Mouse (Mus musculus) heart, adult 2 months (tissue): ENCODE measurements at regions not wholly inside any gene's neighbourhood (a gene's known extent, or its start where the extent isn't known, plus 50 kb on each side); places are given as distances from the start of the nearest gene placed in this dataset.

Source experiments
- DNase-seq, 2 experiments: peaks; one replicate each; pipeline ENCODE4 v3.0.0; 2021
- H3K27ac ChIP-seq: fragments of 200-600 bp; 2 replicates; pipeline ENCODE4 v1.8.1; 2022
- H3K27me3 ChIP-seq: fragments of 200-500 bp; 2 replicates; pipeline ENCODE4 v1.6.1; 2012; ENCODE audit warnings: mild to moderate bottlenecking, low read length, inconsistent platforms, mixed read lengths; ENCODE audit not compliant: control insufficient read depth, insufficient read depth
- H3K36me3 ChIP-seq: fragments of 200-500 bp; 2 replicates; pipeline ENCODE4 v1.6.1; 2012; ENCODE audit warnings: low read length, inconsistent platforms; ENCODE audit not compliant: control insufficient read depth, insufficient read depth
- H3K4me1 ChIP-seq: fragments of 200-500 bp; 2 replicates; pipeline ENCODE4 v1.6.1; 2011; ENCODE audit warnings: low read length; ENCODE audit not compliant: control insufficient read depth, insufficient read depth
- H3K4me3 ChIP-seq: fragments of 200-600 bp; 2 replicates; pipeline ENCODE4 v1.8.1; 2022
- H3K79me2 ChIP-seq: fragments of 200-500 bp; replicated peaks from 2 replicates; pipeline ENCODE4 v1.6.1; 2012; ENCODE audit warnings: mild to moderate bottlenecking, inconsistent platforms, low read length, moderate library complexity, mixed read lengths; ENCODE audit not compliant: control insufficient read depth, insufficient read depth
- H3K9ac ChIP-seq: fragments of 200-500 bp; 2 replicates; pipeline ENCODE4 v1.6.1; 2012; ENCODE audit warnings: low read depth, mild to moderate bottlenecking, control low read depth, inconsistent platforms, low read length, mixed read lengths
- CTCF ChIP-seq: fragments of 200-600 bp; IDR thresholded peaks from 2 replicates; pipeline ENCODE4 v1.8.1; 2022; ENCODE audit warnings: antibody characterized with exemption, mild to moderate bottlenecking, moderate library complexity
- EP300 ChIP-seq: fragments of 200-500 bp; IDR thresholded peaks from 2 replicates; pipeline ENCODE4 v1.6.1; 2011; ENCODE audit warnings: low read depth, low read length, control low read depth; ENCODE audit not compliant: insufficient read depth
- POLR2A ChIP-seq: fragments of 200-500 bp; IDR thresholded peaks from 2 replicates; pipeline ENCODE4 v1.6.1; 2011; ENCODE audit warnings: mild to moderate bottlenecking, low read depth, low read length, control low read depth; ENCODE audit not compliant: insufficient read depth
- WGBS: fragments of 180-500 bp; shearing (Covaris S2); methylation state at CpG from one replicate; pipeline ENCODE4 v1.1.7; 2018; 5-methylcytosine and 5-hydroxymethylcytosine counted together
- intact Hi-C: fragments of 180-260 bp; cut with DNase I; formaldehyde crosslinking; loops from one replicate; pipeline ENCODE4 v1.15.1; 2025

GRCm38 (mm10) chr2:105505554-105505953, 106.4 kb upstream of the Rcn1 start:
- no peak for TF ChIP-seq POLR2A
- no peaks in the 10 kb centered on the region for H3K27me3 ChIP-seq
- H3K4me3 ChIP-seq, result no peak overlapping the region
- intact Hi-C loops, result no loop called here
- H3K79me2 ChIP-seq, result no peaks in the 10 kb centered on the region
- no peak for DNase-seq
- H3K9ac ChIP-seq, result no peak overlapping the region
- H3K4me1 ChIP-seq, result no peaks in the 10 kb centered on the region
- no peaks in the 10 kb centered on the region for H3K36me3 ChIP-seq
- WGBS, result 87% methylated on average over 4 of the region's 4 CpGs
- no peak overlapping the region for H3K27ac ChIP-seq

DNA sequence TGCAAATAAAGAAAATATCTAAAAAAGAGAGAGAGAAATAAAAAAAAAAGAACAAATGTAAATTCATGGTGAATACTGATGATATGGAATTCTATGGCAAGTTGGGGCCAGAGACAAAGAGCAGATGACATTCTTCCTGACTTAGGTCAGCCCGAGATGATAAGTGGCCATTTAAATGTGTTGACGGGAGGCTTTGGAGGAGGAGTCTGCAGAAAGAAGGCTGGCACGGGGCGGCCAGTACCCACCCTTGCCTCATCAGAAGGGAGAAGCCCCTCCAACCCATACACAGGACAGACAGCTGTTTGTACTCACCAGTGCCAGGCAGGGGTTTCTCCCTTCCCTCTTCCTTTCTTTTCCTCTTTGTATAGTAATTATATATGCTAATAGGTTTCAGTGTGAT, 108.0 kb upstream of the Rcn1 start:
- Histone ChIP-seq H3K79me2 (no peaks in the 10 kb centered on the region), H3K36me3 (no peaks in the 10 kb centered on the region), H3K9ac (no peak overlapping the region), H3K27me3 (no peaks in the 10 kb centered on the region), H3K4me1 (no peaks in the 10 kb centered on the region), H3K27ac (no peak overlapping the region), H3K4me3 (no peak overlapping the region)
- 8% methylated on average over 4 of the region's 4 CpGs for WGBS
- TF ChIP-seq EP300, result no peak
- no peak for TF ChIP-seq CTCF
- TF ChIP-seq POLR2A, result no peak
- no peak for DNase-seq
- intact Hi-C loops, result no loop called here

- 79% methylated on average over 4 of the region's 4 CpGs for WGBS
- no peak overlapping the region for H3K4me3 ChIP-seq
- DNase-seq, result no peak
- H3K4me1 ChIP-seq, result no peaks in the 10 kb centered on the region
- no peaks in the 10 kb centered on the region for H3K79me2 ChIP-seq
- H3K9ac ChIP-seq, result no peak overlapping the region
- no peak for TF ChIP-seq POLR2A
- no peak for TF ChIP-seq CTCF
- no peak for TF ChIP-seq EP300
- no peaks in the 10 kb centered on the region for H3K27me3 ChIP-seq
- intact Hi-C loops, result no loop called here
- H3K27ac ChIP-seq, result no peak overlapping the region
- H3K36me3 ChIP-seq, result no peaks in the 10 kb centered on the region
These were observed 111.7 kb upstream of the Rcn1 start for GRCm38 (mm10) chr2:105510816-105511215.

- Histone ChIP-seq H3K27me3 (no peaks in the 10 kb centered on the region), H3K36me3 (no peaks in the 10 kb centered on the region), H3K4me3 (no peak overlapping the region), H3K4me1 (no peaks in the 10 kb centered on the region), H3K79me2 (no peaks in the 10 kb centered on the region), H3K27ac (no peak overlapping the region), H3K9ac (no peak overlapping the region)
- 65% methylated on average over 4 of the region's 4 CpGs for WGBS
- no peak for DNase-seq
- TF ChIP-seq EP300 (no peak), POLR2A (no peak), CTCF (no peak)
- intact Hi-C loops, result no loop called here
These were observed 112.6 kb upstream of the Rcn1 start for GRCm38 (mm10) chr2:105511690-105512089.

GRCm38 (mm10) chr2:105514226-105514625, 115.1 kb upstream of the Rcn1 start:
- no peak for DNase-seq
- Histone ChIP-seq H3K9ac (no peak overlapping the region), H3K4me1 (no peaks in the 10 kb centered on the region), H3K27ac (no peak overlapping the region), H3K36me3 (no peaks in the 10 kb centered on the region), H3K27me3 (no peaks in the 10 kb centered on the region), H3K79me2 (no peaks in the 10 kb centered on the region), H3K4me3 (no peak overlapping the region)
- intact Hi-C loops, result no loop called here
- WGBS, result 73% methylated on average over 1 of the region's 1 CpGs
- TF ChIP-seq POLR2A (no peak), EP300 (no peak), CTCF (no peak)

DNA sequence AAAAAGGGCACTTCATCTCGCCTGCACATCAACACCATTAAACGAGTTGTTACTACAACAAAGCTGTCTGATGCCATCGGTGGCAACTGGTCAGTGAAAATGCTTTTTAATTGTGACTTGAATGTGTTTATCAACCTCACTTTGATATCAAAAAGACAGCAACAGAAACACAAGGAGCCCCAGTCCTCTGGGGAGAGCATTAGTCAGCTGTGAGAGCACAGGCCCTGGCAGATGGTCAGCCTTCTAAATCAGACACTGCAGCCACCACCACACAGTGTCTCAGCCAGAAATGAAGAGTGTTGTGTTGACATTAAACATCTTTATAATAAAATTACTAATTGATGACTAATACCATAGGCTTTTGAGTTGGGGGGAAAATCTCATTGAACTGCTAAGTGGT, 115.8 kb upstream of the Rcn1 start:
- Histone ChIP-seq H3K4me3 (no peak overlapping the region), H3K79me2 (no peaks in the 10 kb centered on the region), H3K36me3 (no peaks in the 10 kb centered on the region), H3K27ac (no peak overlapping the region), H3K9ac (no peak overlapping the region), H3K4me1 (no peaks in the 10 kb centered on the region), H3K27me3 (no peaks in the 10 kb centered on the region)
- intact Hi-C loops, result no loop called here
- WGBS, result 56% methylated on average over 3 of the region's 3 CpGs
- TF ChIP-seq POLR2A (no peak), EP300 (no peak)
- DNase-seq, result no peak
